Mouse (Mus musculus) liver, adult 2 months (tissue): ENCODE results near the gene Adamtsl3.

Experiments used
- CTCF ChIP-seq: fragments of 200-500 bp; IDR thresholded peaks from 2 replicates; pipeline ENCODE4 v1.5.1; 2011; ENCODE audit warnings: low read depth, low read length, control low read depth
- POLR2A ChIP-seq: fragments of 200-500 bp; IDR thresholded peaks from 2 replicates; pipeline ENCODE4 v1.6.1; 2011; ENCODE audit warnings: low read length, control low read depth; ENCODE audit not compliant: insufficient read depth; ENCODE audit errors: extremely low read depth

DNA sequence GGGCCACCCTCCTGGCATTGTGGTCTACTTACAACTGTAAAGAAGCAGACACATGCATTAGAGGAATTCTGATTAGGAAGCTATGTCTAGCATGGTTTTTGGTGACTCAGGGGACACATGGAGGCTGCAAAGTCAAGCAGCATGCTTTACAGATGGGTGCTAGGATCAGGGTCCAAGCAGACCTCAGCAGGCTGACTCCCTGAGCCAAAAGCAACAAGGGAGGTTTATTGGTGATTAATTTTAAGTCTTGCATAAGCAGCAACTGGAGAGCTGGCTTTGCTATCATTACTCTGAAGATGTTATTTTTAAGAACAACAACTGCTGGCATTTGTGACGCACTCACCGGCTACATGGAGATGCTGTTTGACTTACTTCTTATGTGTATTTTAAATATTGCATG, 88.1 kb downstream of the Adamtsl3 start:
- TF ChIP-seq CTCF = no peak
- no peak for TF ChIP-seq POLR2A
